Mouse (Mus musculus) testis, postnatal 10 days (tissue): Measurements from ENCODE around the gene Fam189a2.

Experiments used
- DNase-seq: peaks from one replicate; pipeline ENCODE4 v3.0.0; 2021; ENCODE audit warnings: low spot score

The Fam189a2 gene

DNA sequence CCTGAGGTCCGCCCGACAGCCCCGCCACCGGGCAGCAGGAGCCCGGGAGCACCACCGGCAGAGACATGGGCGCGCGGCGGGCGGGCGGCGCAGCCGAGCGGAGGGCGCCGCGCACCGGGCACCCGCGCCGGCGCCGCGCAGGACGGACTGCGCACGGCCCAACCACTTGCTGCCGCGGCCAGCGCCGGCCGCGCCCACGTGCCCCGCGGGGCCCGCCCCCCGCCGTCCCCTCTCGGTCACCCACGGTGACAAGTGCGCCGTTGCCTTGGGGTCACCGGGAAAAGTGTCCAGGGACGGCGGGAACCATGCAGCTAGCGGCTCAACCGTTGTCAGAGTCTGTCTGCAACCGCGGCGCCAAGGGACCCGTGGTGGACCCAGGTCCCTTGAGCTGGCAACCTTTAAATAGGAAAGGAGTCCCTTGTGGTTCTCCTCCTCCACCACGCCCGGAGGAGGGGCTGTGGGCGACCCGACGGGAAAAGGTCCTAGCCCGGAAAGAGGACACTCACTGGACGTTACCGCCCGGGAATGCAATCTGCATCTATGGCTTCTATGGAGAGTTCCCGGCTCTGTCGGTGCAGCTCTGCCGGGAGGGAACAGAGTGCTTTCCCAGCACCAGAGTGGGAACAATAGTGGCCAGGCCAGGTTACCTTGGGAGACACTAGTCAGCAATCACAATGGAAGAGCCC is at the start of gene Fam189a2:
Gene Fam189a2 (minus strand): TSS at position 149 of the 686 bp plus-strand sequence.
- peak; percentile 72 for DNase-seq

DNA sequence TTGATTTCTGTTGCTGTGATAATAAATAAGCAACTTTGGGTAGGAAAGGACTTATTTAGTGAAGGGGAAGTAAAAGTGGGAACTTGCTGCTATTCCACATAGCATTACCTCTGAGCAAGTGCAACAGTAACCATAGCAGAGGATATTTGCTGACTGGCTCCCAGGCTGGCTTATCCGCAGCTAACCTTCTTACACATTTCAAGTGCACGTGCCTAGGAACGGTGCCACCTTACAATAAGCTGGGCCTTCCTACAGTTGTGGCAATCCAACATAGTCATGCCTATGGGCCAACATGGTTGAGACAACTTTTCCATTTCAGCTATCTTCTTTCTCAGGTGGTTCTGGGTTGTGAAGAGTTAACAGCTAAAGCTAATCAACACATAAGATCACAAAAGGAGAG is 46.8 kb upstream of the Fam189a2 start:
- no peak for DNase-seq

DNA sequence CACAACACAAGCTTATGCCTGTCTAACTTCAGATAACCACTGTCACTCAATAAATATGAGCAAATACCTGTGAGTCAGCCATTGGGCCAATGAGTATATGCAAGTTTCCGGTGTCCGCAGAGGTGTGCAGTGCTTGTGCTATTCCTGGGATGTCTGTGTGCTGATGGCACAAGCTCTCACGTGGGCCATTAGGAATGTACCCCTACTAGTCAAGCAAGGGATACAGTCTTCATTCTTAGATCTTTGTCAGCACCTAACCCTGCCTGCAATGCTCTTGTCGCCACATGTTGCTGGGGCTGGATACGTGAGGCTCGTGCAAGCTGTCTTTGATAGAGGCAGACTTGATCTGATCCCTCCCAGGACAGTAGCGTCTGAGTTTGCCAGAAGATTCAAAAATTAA is 45.7 kb upstream of the Fam189a2 start:
- DNase-seq, result no peak

DNA sequence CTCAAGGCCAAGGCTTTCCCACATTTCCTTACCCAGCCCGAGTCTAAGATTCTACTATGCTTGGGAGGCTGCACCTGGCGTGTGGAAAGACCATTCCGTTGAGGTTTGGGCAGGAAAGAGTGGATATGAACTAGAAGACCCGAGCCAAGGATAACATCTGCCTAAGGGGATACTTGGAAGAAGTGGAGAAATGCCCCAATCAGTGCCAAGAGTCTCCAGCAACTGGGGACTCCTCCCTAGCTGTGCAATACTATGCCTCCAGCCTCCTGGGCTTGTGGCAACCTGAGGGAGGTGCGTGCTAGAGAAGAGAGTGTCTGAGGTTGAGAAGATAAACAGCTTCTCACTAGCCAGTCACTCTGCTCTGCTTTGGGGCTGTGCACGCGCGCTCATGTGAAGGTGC is 45.1 kb upstream of the Fam189a2 start:
- no peak for DNase-seq

DNA sequence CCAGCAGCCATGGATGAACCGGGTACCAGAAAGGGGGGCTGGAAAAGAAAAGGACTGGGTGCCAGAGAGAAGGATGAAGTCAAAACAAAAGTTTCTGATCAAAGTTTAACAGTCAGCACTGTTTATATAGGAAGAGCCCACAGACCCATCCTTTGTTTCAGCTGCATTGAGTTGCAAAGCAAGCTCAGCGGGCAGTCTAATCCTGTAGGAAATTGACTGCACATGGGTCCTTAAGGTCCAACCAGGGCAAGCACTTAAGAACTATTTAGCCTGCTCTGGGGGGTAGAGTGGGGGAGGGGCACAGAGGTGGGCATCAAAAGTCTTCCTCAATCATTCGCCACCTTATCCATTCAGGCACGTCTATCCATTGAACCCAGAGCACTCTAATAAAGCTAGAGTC is 42.3 kb upstream of the Fam189a2 start:
- no peak for DNase-seq

DNA sequence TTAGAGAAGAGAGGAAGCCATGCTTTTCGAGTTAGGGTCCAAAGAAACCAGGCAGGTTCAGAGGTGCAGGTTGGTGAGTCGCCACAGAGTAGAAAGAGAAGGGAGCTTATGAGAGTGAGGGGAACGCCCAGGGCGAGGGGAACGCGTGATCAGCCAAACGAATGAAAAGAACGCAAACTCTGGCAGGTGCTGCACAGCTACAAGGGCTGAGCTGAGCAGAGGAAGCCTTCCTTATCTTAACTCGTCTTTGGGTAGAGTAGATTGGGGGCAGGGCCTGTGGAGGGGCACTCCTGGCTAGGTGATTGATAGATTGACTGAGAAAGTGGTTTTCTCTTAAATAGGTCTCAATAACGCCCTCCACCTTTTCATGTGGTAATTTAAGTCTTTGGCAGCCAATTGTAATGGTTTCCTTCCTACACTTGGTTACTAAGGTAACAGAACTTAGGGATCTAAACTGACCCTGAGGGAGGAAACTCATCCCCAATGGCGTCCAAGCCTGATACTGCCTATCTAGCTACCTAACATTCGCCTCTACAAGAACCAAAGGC is 33.6 kb upstream of the Fam189a2 start:
- no peak for DNase-seq

DNA sequence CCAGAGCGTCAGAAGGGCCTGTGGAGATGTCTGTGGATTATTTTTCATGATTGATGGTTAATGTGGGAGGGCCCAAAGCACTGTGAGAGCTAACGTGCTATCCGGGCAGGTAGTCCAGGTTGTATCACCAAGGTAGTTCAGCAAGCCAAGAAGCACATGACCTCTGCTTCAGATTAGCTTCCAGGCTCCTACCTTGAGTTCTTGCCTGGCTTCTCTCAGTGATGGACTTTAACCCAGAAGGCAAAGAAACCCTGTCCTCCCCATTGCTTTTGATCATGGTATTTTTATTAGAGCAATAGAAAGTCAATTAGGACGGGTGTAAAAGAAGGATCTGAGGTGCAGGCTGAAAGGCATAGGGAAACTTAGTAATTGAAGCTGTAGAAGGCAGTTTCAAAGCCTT is 32.8 kb upstream of the Fam189a2 start:
- no peak for DNase-seq

DNA sequence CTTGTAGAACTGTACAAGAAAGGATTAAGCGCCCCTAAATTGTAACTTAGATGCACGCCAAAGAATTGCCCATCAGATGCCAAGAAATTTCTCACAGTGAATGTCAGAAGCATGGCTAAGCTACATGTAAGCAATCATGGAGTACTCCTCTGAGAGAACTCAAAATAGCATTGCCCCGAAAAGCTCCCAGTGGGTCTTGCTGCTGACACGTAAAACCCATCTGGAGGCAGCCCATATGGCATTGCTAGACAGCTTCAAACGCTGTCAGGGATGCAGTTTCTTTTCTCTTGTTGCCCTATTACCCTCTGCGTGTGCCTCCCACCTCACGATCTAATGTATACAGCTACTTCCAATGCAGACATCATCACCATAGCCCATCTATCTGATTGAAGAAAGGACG is 28.0 kb upstream of the Fam189a2 start:
- DNase-seq, result no peak

DNA sequence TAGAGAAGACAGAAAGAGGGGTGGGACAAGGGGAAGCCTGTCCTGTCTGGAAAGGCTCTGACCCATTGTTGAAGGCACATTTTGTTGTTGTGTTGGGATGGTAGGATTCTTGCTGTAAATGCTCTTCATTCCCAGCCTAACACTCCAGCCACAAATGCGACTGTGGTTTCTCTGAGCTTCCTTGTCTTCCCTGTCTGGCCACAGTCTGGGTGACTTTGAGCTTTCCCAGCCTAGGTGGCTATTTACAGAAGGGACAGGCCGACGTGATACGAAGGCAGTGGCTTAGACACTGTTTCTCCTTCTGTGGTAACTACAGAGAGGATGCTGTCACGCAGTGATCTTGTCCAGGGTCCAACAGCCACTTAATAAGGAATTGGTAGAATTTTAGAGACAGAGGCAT is 27.2 kb upstream of the Fam189a2 start:
- DNase-seq, result no peak

DNA sequence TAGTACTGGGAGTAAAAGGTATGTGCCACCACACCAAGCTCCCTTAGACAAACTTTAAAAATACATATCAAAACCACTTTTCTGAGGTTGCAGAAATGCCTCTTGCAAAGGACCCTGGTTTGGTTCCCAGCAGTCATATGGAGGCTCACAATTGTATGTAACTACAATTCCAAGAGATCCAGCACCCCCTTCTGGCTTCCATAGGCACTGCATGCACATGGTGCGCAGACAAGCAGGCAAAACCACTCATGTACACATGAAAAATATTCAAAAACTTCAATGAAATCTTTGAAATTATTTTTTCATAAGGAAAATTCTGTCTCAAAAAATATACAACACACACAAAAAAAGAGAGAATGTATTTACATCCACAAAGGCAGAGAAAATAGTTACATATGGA is 26.1 kb upstream of the Fam189a2 start:
- no peak for DNase-seq

DNA sequence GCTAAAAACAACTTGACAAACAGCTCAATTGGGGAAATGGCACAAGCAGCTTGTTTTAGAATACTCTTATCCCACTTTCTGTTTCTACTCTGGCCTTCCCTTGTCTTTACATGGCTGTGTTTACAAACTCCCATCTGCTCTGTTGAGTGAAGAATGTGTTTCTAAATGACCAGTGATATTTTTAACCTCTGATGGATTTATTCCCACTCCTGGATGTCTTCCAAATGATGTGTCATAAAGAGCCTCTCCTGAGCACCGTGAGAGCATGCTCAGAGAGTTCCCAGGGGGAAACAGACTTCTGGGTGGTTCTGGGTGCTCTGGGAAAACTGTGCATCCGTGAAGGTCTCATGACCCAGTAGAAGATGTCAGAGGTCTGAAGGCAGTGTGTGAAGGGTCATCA is 24.1 kb upstream of the Fam189a2 start:
- DNase-seq, result no peak

DNA sequence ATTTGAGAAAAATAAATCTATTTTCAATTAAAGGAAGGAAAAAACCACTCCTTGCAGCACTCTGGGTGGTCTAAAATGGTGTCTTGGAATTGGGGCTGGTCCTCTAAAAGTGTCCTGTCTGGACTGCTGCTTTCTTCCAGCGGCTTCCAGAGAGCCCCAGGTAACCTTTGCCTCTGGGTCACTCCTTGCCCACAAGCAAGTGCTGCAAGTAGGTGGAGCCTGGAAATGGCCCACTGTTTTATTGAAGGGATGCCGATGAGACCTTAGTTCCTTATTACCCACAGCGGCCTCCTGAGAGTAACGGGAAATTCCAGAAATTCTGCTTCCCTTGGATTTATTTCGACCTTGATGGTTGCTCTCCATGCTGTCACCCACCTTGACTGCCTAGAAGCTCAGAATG is 23.4 kb upstream of the Fam189a2 start:
- no peak for DNase-seq

DNA sequence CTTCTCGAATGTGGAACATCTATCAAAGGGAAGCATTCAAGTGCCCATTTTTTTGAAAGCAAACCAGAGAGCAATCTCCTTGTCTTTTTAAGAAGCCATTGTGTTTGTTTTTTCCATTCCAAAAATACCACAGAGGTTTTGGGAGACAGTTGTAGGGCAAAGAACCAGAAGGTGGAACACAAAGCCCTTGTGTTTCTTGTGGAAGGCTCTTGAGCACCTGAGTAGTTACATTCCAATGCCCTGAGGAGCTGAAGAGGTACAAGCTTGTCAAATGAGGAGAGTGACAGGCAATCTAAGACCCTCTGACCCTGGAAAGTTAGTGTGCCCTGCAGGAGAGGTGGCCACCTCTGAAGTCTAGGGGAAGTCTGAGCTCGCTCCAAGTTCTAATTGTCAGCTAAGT is 19.7 kb upstream of the Fam189a2 start:
- DNase-seq, result no peak

DNA sequence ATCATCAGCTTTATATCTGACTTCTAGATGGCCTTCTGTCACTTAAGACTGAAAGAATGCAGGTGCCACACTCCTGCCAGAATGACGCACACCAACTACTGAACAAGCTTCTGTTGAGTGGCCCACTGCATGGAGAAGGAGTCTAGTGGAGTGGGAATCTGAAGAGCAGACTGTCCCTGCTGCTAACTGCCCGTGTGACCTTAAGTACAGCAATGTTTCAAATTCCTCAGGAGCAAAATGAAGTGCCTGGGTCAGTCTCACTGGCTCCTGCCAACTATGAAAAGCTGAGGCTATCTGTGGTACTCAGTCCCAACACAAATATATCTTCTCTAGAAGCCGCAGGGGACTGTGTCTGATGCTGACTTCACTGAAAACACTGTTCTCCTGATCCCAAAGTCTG is 18.5 kb upstream of the Fam189a2 start:
- DNase-seq, result no peak

DNA sequence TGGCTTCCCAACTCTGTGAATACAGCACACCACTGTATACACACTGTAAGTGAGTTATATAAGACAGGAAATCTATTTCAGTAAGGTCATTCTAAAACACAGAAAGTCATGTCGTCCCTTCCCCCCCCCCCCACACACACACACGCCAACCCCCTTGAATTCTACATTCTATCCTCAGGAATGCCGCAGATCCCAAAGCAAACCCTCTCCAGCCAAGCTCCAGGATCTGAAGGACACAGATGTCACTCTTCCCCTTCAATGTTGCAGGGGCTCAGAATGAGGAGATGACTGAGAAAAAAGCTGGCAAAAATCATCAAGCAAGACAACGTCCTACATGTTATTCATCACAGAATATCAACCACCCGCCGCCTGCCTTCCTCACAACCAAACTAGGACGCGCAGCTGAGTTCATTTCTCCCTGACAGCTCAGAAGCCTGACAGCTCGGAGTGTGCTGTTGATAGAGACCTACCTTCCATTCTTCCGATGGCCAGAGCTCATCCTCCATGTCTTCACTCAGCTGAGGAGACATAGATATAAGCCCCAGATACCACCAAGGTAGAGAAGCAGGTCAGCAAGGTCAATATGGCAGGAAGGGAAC is 15.7 kb upstream of the Fam189a2 start:
- DNase-seq, result no peak

DNA sequence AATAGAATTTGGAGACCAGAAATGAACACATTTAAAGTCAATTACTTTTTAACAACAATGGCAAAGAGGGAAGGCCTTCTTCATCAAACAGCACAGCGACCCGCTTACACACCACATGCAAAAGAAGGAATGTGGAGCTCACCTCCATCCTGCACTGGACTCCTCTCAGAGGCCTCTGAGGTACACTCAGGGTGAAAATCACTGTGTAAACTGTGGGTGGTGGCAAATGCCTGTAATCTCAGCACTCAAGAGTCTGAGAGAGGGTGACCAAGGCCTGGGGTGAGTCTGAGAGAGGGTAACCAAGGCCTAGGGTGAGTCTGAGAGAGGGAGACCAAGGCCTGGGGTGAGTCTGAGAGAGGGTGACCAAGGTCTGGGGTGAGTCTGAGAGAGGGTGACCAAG is 11.6 kb upstream of the Fam189a2 start:
- DNase-seq, result no peak

DNA sequence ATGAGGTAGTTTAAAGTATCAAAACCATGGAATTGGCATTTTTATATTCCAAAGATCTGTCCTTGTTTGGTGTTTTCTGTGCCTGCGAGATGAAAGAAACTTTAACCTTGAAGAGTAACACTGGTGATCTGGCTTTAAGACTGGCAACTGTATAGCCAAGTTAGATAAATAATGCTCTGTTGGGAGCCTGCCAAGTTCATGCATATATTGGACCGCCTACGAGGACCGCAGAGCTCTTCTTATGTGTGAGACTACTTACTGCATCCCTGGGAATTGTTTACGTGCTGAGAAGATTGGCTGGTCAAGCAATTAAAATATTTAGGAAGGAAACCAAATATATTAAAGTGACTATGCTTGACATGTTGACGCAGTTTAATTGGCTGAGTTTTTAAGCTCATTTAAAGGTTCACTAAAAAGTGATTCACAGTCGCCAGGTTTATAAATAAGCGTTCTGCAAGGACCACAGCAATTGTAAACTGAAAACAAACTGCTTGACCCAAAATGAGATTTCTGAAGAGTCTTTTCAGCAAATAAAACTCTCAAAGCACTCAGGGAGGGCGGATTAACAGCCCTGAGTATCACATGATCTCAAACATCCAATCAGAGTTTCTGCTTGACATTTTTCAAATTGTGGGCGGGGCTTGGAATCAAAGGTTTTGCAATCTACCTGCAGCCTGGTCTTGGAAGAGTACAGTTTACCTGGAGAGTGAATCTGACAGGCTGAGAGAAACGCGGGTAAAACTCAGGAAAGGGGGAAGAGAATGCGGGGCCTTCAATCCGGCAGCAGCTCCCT is 8.4 kb upstream of the Fam189a2 start:
- no peak for DNase-seq

DNA sequence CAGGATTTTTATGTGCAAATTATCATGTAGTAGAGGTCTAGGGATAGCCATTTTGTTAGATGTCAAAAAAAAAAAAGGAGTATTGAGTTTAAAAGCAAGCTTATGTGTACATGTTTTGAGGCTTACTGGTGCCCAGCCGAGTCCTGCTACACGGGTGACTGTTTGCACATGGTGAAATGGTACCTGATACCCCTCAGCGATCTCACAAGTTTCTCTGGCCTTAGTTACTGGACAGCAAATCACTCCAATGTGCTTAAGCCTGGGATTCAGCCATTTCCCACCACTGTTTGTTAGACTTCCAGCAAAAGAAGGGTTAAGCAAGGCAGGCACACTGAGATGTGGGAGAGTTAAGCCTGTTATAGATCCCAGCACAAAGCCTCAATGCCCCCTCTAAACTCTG is 3.5 kb upstream of the Fam189a2 start:
- DNase-seq, result no peak

DNA sequence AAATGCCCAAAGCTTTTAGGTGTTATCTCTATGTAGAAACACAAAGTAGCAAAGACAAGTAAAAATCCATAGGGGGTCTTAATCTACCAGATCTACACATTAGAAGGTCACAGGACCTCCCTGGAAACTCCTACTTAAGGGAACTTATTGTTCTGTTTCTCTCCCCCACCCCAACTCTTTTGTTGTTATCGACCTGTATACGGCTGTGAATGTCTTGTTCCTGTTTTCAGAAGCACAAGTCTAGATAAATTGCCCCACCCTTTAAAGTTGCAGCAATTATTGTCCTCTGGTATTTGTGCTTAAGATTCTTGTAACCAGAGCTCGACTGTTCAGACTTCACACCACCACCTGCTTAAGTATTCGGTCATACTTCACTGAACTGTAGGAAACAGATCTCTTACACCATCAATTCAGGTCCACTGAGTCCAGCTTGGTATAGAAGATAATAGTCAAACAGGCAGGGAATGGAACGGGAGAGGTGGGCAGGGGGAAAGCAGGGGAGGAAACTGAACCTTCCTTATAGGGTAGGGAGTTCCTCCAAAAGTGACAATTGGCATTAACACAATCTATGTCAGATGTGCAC is 1.9 kb upstream of the Fam189a2 start:
- no peak for DNase-seq

DNA sequence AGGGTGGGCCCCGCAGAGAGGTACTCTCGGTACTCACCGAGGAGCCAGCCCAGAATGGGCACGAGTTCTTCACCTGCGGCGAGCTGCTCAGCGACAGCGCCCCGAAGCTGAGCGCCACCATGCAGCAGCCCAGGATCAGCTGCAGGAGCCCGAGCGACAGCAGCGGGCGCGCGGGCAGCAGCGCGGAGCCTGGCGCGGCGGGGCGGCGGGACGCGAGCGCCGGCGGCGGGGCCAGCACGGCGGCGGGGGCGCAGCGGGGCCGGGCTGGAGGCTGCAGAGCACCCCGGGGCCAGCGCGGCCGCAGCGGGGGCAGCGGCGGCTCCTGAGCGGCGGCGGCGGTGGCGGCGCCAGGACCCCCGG is 328 bp downstream of the Fam189a2 start:
- peak; percentile 54 for DNase-seq

DNA sequence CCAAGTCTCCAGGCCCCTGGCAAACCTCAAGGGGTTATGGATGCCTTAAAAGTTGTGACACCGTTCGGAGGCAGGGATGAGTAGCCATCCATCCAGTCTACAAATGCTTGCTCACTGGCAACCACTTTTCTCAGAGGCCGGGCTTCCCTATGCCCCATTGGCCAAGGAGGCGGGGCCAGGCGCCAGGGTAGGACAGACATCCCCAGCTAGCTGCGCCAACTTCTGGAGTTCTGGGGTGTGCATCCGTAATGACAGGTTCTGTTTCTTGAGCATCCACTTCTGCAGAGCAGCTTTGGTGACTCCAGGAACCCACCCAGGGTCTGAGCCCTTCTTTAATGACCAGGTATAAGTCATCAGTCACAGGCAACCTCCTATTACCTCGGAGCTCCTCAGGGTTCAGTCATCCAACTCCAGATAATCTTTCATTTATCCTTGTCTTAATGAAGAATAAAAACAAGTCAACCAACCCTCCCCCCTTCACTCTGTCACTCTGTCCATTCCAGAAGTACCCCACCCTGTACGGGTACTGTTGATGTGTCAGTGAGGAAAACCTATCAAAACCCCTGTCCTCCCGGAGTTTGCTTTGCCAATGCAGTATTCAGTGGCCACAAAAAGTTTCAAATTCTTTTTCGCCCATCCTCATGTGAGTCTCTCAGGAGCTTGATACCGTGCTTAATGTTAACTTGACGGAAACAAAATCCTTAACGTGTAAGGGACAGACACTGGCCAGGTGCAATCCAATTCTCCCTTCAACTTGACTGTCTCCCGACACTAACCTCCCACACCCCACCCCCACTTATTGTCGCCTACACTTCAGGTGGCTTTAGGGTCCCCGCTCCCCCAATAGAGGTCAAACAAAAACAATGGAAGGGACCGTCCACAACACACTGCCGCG is 956 bp downstream of the Fam189a2 start:
- peak; percentile 69 for DNase-seq

DNA sequence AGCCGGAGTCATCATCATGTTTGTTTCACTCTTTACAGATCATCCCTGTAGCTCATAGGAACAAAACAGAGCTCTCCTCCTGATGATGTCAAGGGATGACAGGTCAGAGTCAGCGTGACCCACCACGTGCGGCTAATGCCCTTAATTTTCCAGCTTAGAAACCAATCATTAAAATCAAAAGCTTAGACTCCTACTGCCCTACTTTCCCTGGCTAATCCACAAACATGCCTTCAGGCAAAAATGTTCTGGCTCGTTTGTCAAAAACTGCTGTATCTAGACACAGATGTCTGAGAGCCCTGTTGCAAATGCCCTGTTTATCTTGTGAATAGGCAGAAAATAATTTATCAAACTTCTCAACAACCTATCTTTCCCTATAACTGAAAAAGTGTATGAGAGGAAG is 4.9 kb downstream of the Fam189a2 start:
- DNase-seq, result no peak
